Mouse (Mus musculus) mesoderm, embryonic 11.5 days (tissue): ENCODE measurements around the gene Glt8d2.

ENCODE experiments used
- DNase-seq: peaks from one replicate; pipeline ENCODE4 v3.0.0-alpha.2; 2012; ENCODE audit warnings: low read depth, low spot score

Glt8d2 gene

DNA sequence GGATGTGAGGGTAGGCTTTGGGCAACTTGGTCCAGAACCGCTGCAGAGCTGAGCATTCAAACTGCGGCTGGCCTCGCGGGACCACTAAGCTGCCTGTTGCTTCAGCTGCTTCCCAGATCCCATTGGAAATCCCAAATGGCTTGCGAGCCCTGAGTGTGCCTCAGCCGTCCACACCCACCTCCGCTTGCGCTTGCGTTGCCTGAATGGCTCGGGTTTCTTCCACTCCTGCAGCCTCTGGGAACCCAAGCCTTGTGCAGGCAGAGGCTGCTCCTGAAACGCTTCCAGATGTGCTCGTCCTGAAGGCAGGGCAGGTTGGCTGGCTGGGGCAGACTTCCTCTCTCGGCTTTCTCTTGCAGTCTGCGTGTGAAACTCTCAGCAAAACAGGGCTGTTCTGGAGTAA, at the start of gene Glt8d2:
TSS of gene Glt8d2 (minus strand) at position 157 of the 400 bp plus-strand sequence.
- peak; percentile 85 for DNase-seq

- DNase-seq, result peak; percentile 38
These were observed 9.0 kb upstream of the Glt8d2 start for GRCm38 (mm10) chr10:82699296-82699941.

DNA sequence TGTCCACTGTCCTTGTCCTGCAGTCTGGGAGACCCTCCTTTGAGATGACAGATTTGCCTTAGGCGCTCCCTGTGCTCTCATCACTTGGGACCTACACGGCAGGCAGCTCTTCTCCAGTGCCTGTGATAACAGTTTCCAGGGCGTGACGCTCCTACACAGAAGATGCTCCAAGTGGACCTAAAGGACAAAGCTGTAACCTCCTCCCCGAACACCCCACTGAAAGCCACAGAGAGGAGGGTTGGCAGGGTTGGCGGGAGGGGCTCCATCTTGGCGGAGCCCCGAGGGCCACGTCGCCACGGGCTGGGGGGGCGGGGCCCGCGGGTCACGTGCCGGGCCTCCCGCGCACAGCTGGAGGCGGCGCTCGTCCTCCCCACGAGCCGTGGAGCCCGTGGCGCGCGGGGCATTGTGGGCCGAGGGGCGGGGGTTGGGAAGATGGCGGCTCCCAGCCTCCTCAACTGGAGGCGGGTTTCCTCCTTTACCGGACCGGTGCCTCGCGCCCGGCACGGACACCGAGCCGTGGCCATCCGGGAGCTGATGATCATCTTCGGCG, 8.3 kb upstream of the Glt8d2 start:
- peak; percentile 84 for DNase-seq

DNA sequence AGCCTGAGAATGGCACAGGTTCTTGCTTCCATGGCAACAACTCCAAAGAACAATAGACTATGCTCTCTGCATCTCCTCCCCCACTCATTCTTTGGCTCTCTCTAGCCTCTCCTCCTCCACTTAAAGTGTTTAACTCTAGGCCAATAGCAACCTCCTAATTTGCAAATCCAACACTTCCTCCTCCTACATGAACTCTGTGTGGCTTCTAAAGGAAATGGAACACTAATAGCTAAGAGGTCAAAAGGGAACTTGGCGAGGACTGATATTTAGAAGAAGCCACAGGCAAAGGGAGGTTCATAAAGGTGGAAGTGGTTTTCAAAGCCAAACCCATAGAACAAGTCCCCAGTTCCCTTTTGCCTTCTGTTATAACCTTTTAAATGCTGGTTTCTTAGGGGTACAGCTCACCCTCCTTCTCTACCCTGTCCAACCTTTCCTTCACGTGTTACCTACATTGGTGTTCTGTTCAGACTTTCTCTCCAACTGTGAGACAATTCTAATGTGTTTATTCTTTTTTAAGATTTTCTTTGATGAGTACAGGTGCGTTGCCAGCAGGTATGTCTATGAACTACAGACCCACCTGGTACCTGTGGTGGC, 7.0 kb upstream of the Glt8d2 start:
- no peak for DNase-seq

- no peak for DNase-seq
These were observed 6.1 kb upstream of the Glt8d2 start for GRCm38 (mm10) chr10:82696453-82697079.

DNA sequence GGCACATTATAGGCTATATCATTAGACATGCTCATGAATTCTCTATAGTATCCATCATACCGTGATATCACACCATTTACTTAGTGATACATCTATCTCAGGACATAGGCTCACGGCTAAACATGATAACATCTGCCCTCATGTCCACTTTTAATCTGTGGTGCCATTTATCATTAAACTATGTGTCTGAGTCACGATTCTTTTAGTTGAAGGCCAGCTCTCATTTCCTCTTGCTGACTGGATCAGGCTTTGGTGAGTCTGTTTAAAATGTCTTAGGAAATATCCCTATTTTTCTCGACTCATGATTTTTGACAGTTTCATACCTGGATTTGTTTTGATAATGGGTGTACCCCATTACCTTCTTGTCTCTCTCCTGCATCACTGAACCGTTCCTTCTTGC, 5.5 kb upstream of the Glt8d2 start, which contains the start of gene Hcfc2:
TSS of gene Hcfc2 (plus strand) at position 205 of the 400 bp plus-strand sequence.
- no peak for DNase-seq

DNA sequence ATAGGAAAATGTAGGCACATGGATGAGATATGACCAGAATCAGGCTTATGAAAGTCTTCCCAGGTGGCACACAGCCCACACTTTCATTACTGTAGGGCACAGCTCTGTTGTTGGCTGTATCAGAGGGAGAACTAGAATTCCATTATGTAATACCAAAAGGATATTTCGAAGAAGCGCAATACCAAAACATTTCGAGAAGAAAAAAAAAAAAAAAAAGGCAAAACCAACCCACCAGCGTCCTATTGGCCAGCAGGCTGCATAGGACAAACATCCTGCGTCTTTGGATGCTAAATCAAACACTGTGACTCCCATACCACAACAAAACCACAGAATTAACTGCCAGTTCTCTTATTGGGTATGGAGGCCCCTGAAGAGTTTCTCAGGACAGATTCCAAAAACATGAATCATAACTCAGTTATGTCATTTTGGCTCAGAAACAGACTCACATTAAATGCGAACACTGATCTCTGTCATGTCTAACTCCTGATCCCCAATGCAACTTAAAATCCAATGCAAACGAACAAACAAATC, 704 bp downstream of the Glt8d2 start:
- no peak for DNase-seq

DNA sequence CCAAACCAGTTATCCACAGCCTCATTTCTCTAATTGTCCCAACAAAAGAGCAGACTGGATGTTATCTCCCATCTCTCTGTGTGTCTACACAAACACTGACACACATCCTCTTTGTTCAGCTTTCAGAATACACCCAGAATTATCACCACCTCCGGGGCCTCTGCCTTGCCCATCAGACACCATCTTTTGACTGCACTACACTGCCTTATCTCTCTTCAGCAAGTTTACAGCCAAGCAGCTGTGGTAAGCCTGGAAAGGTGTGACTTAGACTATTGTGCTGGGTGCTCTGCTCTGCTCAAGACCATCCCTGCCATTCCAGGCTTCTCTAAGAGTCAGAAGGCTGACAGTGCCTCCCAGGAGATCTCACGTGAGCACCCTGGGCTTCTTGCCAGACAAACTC, 5.0 kb downstream of the Glt8d2 start:
- DNase-seq, result no peak

- no peak for DNase-seq
These were observed 8.8 kb downstream of the Glt8d2 start for GRCm38 (mm10) chr10:82681639-82682038.

GRCm38 (mm10) chr10:82680769-82681168, 9.7 kb downstream of the Glt8d2 start:
- no peak for DNase-seq

DNA sequence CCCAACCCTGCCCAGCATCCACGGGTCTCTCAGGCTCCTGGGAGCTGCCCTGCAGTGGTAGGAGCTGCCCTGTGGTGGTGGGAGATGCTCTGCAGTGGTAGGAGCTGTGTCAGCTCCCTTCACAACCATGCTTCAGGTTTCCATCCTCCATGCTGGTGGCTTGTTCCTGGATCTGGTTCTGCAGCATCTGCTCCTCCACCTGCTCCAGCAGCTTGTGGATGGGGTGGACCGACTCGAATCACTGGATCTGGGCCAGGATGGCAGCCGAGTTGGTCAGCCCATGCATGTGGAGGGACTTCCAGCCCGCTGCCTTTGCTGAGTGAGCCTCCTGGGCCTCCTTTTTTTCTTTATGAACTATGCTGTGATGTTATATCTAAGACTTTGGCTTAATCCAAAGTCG, 13.5 kb downstream of the Glt8d2 start:
- DNase-seq, result no peak

DNA sequence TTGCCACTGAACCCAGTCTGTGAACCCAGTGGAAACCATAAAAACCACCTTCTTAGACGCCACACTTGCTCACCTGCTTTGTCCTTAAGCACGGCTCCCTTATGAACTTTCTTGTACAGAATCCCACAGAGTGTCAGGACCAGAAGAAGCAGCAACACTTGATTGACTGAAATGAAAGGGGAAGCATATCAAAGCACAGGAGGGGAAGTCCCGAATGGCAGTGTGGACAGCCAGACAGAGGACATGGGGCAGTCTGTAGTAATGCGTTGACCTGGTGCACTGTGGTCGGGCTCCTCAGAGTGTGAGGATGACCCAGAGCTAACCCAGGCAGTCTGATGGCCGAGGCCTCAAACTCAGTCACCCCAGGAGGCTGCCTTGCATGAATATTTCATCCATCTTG, 20.2 kb downstream of the Glt8d2 start:
- no peak for DNase-seq

DNA sequence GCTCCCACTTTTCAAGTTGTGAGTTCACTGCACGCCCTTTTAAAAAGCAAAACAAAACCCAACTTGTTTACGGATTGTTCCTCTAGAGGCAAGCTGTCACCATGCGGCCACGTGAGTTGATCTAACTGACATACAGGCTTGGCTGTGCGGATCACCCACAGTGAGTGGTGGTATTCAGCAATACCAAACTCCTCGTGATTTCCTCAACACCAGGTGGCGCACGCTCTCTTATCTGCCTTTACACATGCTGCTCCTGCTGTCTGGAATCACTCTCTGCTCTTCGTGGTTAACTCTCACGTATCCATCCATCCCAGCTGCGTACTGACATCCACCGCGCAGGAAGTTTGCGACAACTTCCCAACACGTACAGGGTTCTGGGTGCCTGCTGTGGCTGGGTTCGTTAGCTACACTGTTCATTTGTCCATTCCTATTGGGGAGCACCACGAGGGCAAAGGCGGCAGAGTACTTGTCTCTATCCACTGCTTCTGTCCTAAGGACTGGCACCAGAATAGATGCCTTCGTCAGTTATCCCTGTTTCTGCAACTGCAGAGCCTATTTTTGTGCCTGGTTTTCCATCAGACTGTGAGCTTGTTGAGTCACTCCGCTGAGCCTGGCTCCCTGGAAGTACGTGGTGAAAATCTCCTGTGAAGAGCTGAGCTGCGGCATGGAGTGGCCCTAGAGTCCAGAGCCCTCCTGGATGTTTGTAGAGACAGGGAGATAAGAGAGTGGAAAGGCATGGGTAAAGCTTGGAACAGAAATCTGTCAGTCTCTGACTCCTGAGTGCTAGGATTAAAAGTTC, 23.8 kb downstream of the Glt8d2 start:
- peak; percentile 89 for DNase-seq

- DNase-seq, result no peak
These were observed 24.5 kb downstream of the Glt8d2 start for GRCm38 (mm10) chr10:82665951-82666350.

- no peak for DNase-seq
These were observed 27.2 kb downstream of the Glt8d2 start for GRCm38 (mm10) chr10:82663289-82663688.

DNA sequence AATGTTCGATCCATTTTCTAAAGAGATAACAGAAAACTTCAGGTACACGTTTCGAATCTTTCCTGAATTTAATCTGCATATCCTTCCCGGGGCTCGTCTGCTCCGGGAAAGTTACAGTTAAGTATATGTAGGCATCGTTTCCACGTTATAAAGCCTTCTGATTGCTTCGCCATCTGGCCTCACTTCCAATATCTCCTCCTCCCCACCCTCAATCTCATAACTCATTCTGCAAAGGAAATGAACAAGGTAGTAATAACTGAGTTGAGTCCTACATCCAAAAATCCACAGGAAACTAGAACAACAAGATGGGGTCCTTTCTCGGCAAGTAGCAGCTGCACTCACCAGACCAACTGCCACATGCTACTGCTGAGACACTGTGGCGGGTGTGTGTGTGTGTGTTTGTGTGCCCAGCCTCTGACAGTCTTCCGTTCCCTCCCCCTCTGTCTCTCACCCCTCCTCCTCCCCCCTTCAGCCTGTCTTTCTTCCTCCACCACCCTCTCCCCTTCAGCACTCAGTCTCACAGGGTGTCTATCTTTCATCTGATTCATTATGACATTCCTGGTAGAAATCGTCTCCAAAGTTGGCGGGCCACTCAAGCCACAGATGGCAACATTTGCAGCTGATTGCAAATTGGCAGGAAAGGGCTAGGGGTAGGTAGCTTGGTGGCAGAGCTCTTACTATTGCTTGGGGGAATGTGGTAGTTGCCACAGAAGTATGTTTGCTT, 28.0 kb downstream of the Glt8d2 start:
- DNase-seq, result no peak

- no peak for DNase-seq
These were observed 28.6 kb downstream of the Glt8d2 start for GRCm38 (mm10) chr10:82661820-82662219.

GRCm38 (mm10) chr10:82654581-82654980, 35.9 kb downstream of the Glt8d2 start:
- no peak for DNase-seq

GRCm38 (mm10) chr10:82652625-82653024, 37.8 kb downstream of the Glt8d2 start:
- no peak for DNase-seq

- no peak for DNase-seq
These were observed 39.2 kb downstream of the Glt8d2 start for GRCm38 (mm10) chr10:82651221-82651620.

DNA sequence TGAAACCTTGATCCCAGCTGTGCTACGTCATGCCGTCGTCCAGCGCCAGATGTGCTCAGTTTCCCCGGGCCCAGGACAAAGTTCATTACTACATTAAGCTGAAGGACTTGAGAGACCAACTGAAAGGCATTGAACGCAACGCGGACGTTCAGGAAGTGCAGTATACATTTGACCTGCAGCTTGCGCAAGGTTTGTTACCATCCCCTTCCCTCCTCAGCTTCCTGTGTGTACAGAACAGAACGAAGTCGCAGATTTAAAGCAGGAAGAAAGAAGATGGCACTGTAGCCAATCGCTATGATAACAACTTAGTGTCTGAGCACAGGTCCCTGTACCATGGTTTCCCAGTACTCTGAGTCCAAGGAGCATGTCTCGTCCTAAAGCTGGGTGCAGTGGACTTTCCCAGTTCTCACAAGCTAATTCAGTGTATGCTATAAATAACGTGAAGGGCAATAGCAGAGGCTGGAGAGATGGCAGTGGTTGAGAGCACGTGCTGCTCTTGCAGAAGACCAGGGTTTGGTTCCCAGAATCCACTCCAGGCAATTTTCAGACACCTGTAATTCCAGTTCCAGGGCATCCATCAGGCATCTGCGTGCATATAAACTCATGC, 43.1 kb downstream of the Glt8d2 start:
- no peak for DNase-seq
